Mouse (Mus musculus) kidney, adult 2 months (tissue): Measurements from ENCODE around the gene Cpeb4.

Experiments used
- CTCF ChIP-seq: fragments of 200-500 bp; conservative IDR thresholded peaks from 2 replicates; pipeline ENCODE4 v1.5.1; 2011; ENCODE audit warnings: low read depth, mild to moderate bottlenecking, control low read depth, low read length, moderate library complexity, mixed read lengths; ENCODE audit not compliant: insufficient read depth, insufficient read length
- POLR2A ChIP-seq: fragments of 200-500 bp; IDR thresholded peaks from one replicate; pipeline ENCODE4 v1.6.1; 2011; ENCODE audit warnings: low read depth, low read length, control low read depth

- TF ChIP-seq CTCF (no peak), POLR2A (no peak)
These were observed 11.7 kb downstream of the Cpeb4 start for GRCm38 (mm10) chr11:31883671-31884070.
